Mouse (Mus musculus): ENCODE measurements around the gene Hoxd13. TPM values are rescaled to one million over a fixed set of nuclear protein-coding genes. Genes with fewer than 3 reads are reported as not detected.

The Hoxd13 gene
- polyA plus RNA-seq, 1 experiment = not detected

GRCm38 (mm10) chr2:74698201-74699052 lies 30.3 kb downstream of the Hoxd13 start:
- Histone ChIP-seq H3ac (ENCODE audit: control insufficient read depth, insufficient read length) (no peak overlapping the region), H3K79me2 (ENCODE audit: control insufficient read depth, insufficient read depth) (no peaks in the 10 kb centered on the region), H3K27me3 (ENCODE audit: control insufficient read depth, insufficient read depth, insufficient read length) (peaks cover 58% of the 10 kb centered on the region), H3K36me3 (ENCODE audit: control insufficient read depth, insufficient read depth) (no peaks in the 10 kb centered on the region), H3K4me3 (no peak overlapping the region), H3K4me2 (ENCODE audit: low read depth) (no peak overlapping the region)
- TF ChIP-seq REST (IDR thresholded peaks at IDR 0.05; ENCODE audit: insufficient read depth, insufficient read length) = no peak
- TF ChIP-seq USF1 (IDR thresholded peaks at IDR 0.05; ENCODE audit: low read depth) = no peak
- no peak for TF ChIP-seq TCF12 (IDR thresholded peaks at IDR 0.05; ENCODE audit: insufficient read depth, poor library complexity, severe bottlenecking)
- no peak for TF ChIP-seq SRF (IDR thresholded peaks at IDR 0.05; ENCODE audit: control insufficient read depth, insufficient read length, low read depth)
- no peak for TF ChIP-seq TCF3 (IDR thresholded peaks at IDR 0.05; ENCODE audit: insufficient read length, low read depth)
- TF ChIP-seq MYOG (IDR thresholded peaks at IDR 0.05; ENCODE audit: control insufficient read depth in 1 of 3, insufficient read depth in 1 of 3, insufficient read length in 2 of 3, low read depth in 2 of 3) = no peak
- TF ChIP-seq POLR2AphosphoS2 (IDR thresholded peaks at IDR 0.05; ENCODE audit: insufficient read length, low read depth) = no peak
- no peak for TF ChIP-seq CEBPB (IDR thresholded peaks at IDR 0.05; ENCODE audit: insufficient read depth, poor library complexity, severe bottlenecking)

GRCm38 (mm10) chr2:74699053-74699430 lies 30.9 kb downstream of the Hoxd13 start:
- Histone ChIP-seq H3K36me3 (ENCODE audit: control insufficient read depth, insufficient read depth) (no peaks in the 10 kb centered on the region), H3K4me3 (no peak overlapping the region), H3K79me2 (ENCODE audit: control insufficient read depth, insufficient read depth) (no peaks in the 10 kb centered on the region), H3K27me3 (ENCODE audit: control insufficient read depth, insufficient read depth, insufficient read length) (peaks cover 58% of the 10 kb centered on the region), H3K4me2 (ENCODE audit: low read depth) (no peak overlapping the region), H3ac (ENCODE audit: control insufficient read depth, insufficient read length) (no peak overlapping the region)
- no peak for TF ChIP-seq MAX (IDR thresholded peaks at IDR 0.05; ENCODE audit: low read depth)
- TF ChIP-seq TCF12 (IDR thresholded peaks at IDR 0.05; ENCODE audit: insufficient read depth, poor library complexity, severe bottlenecking) = no peak
- TF ChIP-seq MYOG (IDR thresholded peaks at IDR 0.05; ENCODE audit: control insufficient read depth in 1 of 3, insufficient read depth in 1 of 3, insufficient read length in 2 of 3, low read depth in 2 of 3) = no peak
- TF ChIP-seq E2F4 (IDR thresholded peaks at IDR 0.05; ENCODE audit: insufficient read depth) = no peak
- TF ChIP-seq USF1 (IDR thresholded peaks at IDR 0.05; ENCODE audit: low read depth) = no peak
- TF ChIP-seq POLR2A (IDR thresholded peaks at IDR 0.05; ENCODE audit: insufficient read length, low read depth) = no peak
- no peak for TF ChIP-seq REST (IDR thresholded peaks at IDR 0.05; ENCODE audit: insufficient read depth, insufficient read length)
- no peak for TF ChIP-seq TCF3 (IDR thresholded peaks at IDR 0.05; ENCODE audit: insufficient read length, low read depth)
- TF ChIP-seq SRF (IDR thresholded peaks at IDR 0.05; ENCODE audit: control insufficient read depth, insufficient read length, low read depth) = no peak
- no peak for TF ChIP-seq MYOD1 (IDR thresholded peaks at IDR 0.05; ENCODE audit: control insufficient read depth in 1 of 3, insufficient read length in 2 of 3, low read depth in 2 of 3)
- no peak for TF ChIP-seq CEBPB (IDR thresholded peaks at IDR 0.05; ENCODE audit: insufficient read depth, poor library complexity, severe bottlenecking)
- no peak for TF ChIP-seq POLR2AphosphoS2 (IDR thresholded peaks at IDR 0.05; ENCODE audit: insufficient read length, low read depth)

GRCm38 (mm10) chr2:74699664-74700545 lies 31.8 kb downstream of the Hoxd13 start:
- H3K36me3 ChIP-seq (ENCODE audit: control insufficient read depth, insufficient read depth) = no peaks in the 10 kb centered on the region
- H3K27me3 ChIP-seq (ENCODE audit: control insufficient read depth, insufficient read depth, insufficient read length) = peaks cover 63% of the 10 kb centered on the region
- no peak overlapping the region for H3K4me3 ChIP-seq
- no peak for TF ChIP-seq CEBPB (IDR thresholded peaks at IDR 0.05; ENCODE audit: insufficient read depth, poor library complexity, severe bottlenecking)
- no peak for TF ChIP-seq REST (IDR thresholded peaks at IDR 0.05; ENCODE audit: insufficient read depth, insufficient read length)
- no peak for TF ChIP-seq MYOG (IDR thresholded peaks at IDR 0.05; ENCODE audit: control insufficient read depth in 1 of 3, insufficient read depth in 1 of 3, insufficient read length in 2 of 3, low read depth in 2 of 3)
- TF ChIP-seq TCF12 (IDR thresholded peaks at IDR 0.05; ENCODE audit: insufficient read depth, poor library complexity, severe bottlenecking) = no peak
- TF ChIP-seq MYOD1 (IDR thresholded peaks at IDR 0.05; ENCODE audit: control insufficient read depth in 1 of 3, insufficient read length in 2 of 3, low read depth in 2 of 3) = no peak
- no peak for TF ChIP-seq POLR2A (IDR thresholded peaks at IDR 0.05; ENCODE audit: insufficient read length, low read depth)
- TF ChIP-seq E2F4 (IDR thresholded peaks at IDR 0.05; ENCODE audit: insufficient read depth) = no peak
- no peak for TF ChIP-seq MAX (IDR thresholded peaks at IDR 0.05; ENCODE audit: low read depth)
- no peak for TF ChIP-seq TCF3 (IDR thresholded peaks at IDR 0.05; ENCODE audit: insufficient read length, low read depth)
- TF ChIP-seq USF1 (IDR thresholded peaks at IDR 0.05; ENCODE audit: low read depth) = no peak
- TF ChIP-seq SRF (IDR thresholded peaks at IDR 0.05; ENCODE audit: control insufficient read depth, insufficient read length, low read depth) = no peak
- no peak for TF ChIP-seq POLR2AphosphoS2 (IDR thresholded peaks at IDR 0.05; ENCODE audit: insufficient read length, low read depth)
- H3ac ChIP-seq (ENCODE audit: control insufficient read depth, insufficient read length) = no peak overlapping the region
- no peaks in the 10 kb centered on the region for H3K79me2 ChIP-seq (ENCODE audit: control insufficient read depth, insufficient read depth)
- H3K4me2 ChIP-seq (ENCODE audit: low read depth) = no peak overlapping the region

- Histone ChIP-seq H3ac (ENCODE audit: control insufficient read depth, insufficient read length) (no peak overlapping the region), H3K4me2 (ENCODE audit: low read depth) (no peak overlapping the region), H3K79me2 (ENCODE audit: control insufficient read depth, insufficient read depth) (no peaks in the 10 kb centered on the region), H3K27me3 (ENCODE audit: control insufficient read depth, insufficient read depth, insufficient read length) (peaks cover 67% of the 10 kb centered on the region), H3K36me3 (ENCODE audit: control insufficient read depth, insufficient read depth) (no peaks in the 10 kb centered on the region), H3K4me3 (no peak overlapping the region)
- TF ChIP-seq USF1 (IDR thresholded peaks at IDR 0.05; ENCODE audit: low read depth) (no peak), TCF12 (IDR thresholded peaks at IDR 0.05; ENCODE audit: insufficient read depth, poor library complexity, severe bottlenecking) (no peak), SRF (IDR thresholded peaks at IDR 0.05; ENCODE audit: control insufficient read depth, insufficient read length, low read depth) (no peak), REST (IDR thresholded peaks at IDR 0.05; ENCODE audit: insufficient read depth, insufficient read length) (no peak), TCF3 (IDR thresholded peaks at IDR 0.05; ENCODE audit: insufficient read length, low read depth) (no peak), MYOD1 (IDR thresholded peaks at IDR 0.05; ENCODE audit: control insufficient read depth in 1 of 3, insufficient read length in 2 of 3, low read depth in 2 of 3) (no peak), MYOG (IDR thresholded peaks at IDR 0.05; ENCODE audit: control insufficient read depth in 1 of 3, insufficient read depth in 1 of 3, insufficient read length in 2 of 3, low read depth in 2 of 3) (no peak), POLR2AphosphoS2 (IDR thresholded peaks at IDR 0.05; ENCODE audit: insufficient read length, low read depth) (no peak), POLR2A (IDR thresholded peaks at IDR 0.05; ENCODE audit: insufficient read length, low read depth) (no peak)
Measured at GRCm38 (mm10) chr2:74700546-74701112, 32.5 kb downstream of the Hoxd13 start.
